Mouse (Mus musculus): ENCODE data around the gene Ing4. TPM values are rescaled to one million over a fixed set of nuclear protein-coding genes. Genes with fewer than 3 reads are reported as not detected.
"Not testable (repeated sequence)": the region's sequence is repeated elsewhere in the genome, so short reads cannot be mapped to it uniquely, and the experiment has no call there.

Ing4 gene
- total RNA-seq, 1 experiment from 2014 or later: 64.9 TPM

GRCm38 (mm10) chr6:125041047-125041446 lies 1.5 kb downstream of the Ing4 start:
- no peak for DNase-seq

- DNase-seq: no peak
These were observed 2.5 kb downstream of the Ing4 start for GRCm38 (mm10) chr6:125042081-125042480.

GRCm38 (mm10) chr6:125046691-125047090 lies 7.1 kb downstream of the Ing4 start:
- peak; percentile 91 for DNase-seq

- no peak for DNase-seq
These were observed 10.1 kb downstream of the Ing4 start, which contains the start of gene Acrbp for GRCm38 (mm10) chr6:125049678-125050077. Gene Acrbp (plus strand): TSS chr6:125049689.

- peak; percentile 43 for DNase-seq
These were observed 11.7 kb downstream of the Ing4 start for GRCm38 (mm10) chr6:125051237-125051636.

- DNase-seq: no peak
These were observed 21.9 kb downstream of the Ing4 start for GRCm38 (mm10) chr6:125061493-125061892.

GRCm38 (mm10) chr6:125062511-125062910 lies 23.0 kb downstream of the Ing4 start:
- no peak for DNase-seq

GRCm38 (mm10) chr6:125063906-125064305 lies 24.3 kb downstream of the Ing4 start:
- no peak for DNase-seq

GRCm38 (mm10) chr6:125065223-125065622 lies 25.7 kb downstream of the Ing4 start:
- DNase-seq: not testable (repeated sequence)

- DNase-seq: no peak
These were observed 28.0 kb downstream of the Ing4 start, which contains the start of gene Lpar5 for GRCm38 (mm10) chr6:125067571-125067995. Gene Lpar5 (plus strand): TSS chr6:125067920.

GRCm38 (mm10) chr6:125071170-125071895 lies 31.8 kb downstream of the Ing4 start:
- no peak for DNase-seq

GRCm38 (mm10) chr6:125071896-125072279 lies 32.3 kb downstream of the Ing4 start:
- peak; percentile 70 for DNase-seq

GRCm38 (mm10) chr6:125073825-125074224 lies 34.3 kb downstream of the Ing4 start:
- DNase-seq: no peak

GRCm38 (mm10) chr6:125081394-125081793 lies 41.8 kb downstream of the Ing4 start:
- DNase-seq: no peak

GRCm38 (mm10) chr6:125081797-125082560 lies 42.4 kb downstream of the Ing4 start:
- peak; percentile 95 for DNase-seq

- no peak for DNase-seq
These were observed 43.3 kb downstream of the Ing4 start for GRCm38 (mm10) chr6:125082801-125083386.

- DNase-seq: peak; percentile 75
These were observed 44.9 kb downstream of the Ing4 start for GRCm38 (mm10) chr6:125084424-125084823.

GRCm38 (mm10) chr6:125087937-125088336 lies 48.4 kb downstream of the Ing4 start:
- no peak for DNase-seq

GRCm38 (mm10) chr6:125088561-125089321 lies 49.2 kb downstream of the Ing4 start:
- DNase-seq: peak; percentile 91

GRCm38 (mm10) chr6:125089521-125090321 lies 50.2 kb downstream of the Ing4 start:
- peak; percentile 91 for DNase-seq

Data from adrenal gland, postnatal 14 days (tissue).